Mouse (Mus musculus): ENCODE results near the gene Eif5a.

GRCm38 (mm10) chr11:69879711-69880110 is 42.0 kb downstream of the Eif5a start:
- TF ChIP-seq CTCF (conservative IDR thresholded peaks at IDR 0.05; ENCODE audit: low read length) (no peak), POU5F1 (IDR thresholded peaks at IDR 0.05; ENCODE audit: borderline replicate concordance, low read length) (no peak), NANOG (IDR thresholded peaks at IDR 0.05; ENCODE audit: borderline replicate concordance, low read length) (no peak)
